13 mouse cellular contexts compared by ENCODE assay signal in genomic region chr9:95208681-95209080, GRCm38 (mm10).
DNase-seq lines count a peak whose midpoint lies in the region.
"Had no signal": no experiment of that assay in that cellular context is flagged by ENCODE, and none has a peak within 500 bp of the region (broad histone marks: within the 10 kb centered on the region; RNA-seq: fewer than 3 reads in every experiment).

No protein-coding gene starts in this region.

- peak; percentile 23 for DNase-seq in cerebellum, adult 11-12 months
- no peak for DNase-seq in cerebellum, postnatal 4 days (ENCODE audit: low spot score in 2 of 2)
- DNase-seq in adrenal gland, postnatal 10 days: peak; percentile 53
- DNase-seq in brain, adult 2 months (ENCODE audit: low read depth, low spot score): peak; percentile 47
- DNase-seq in gastrocnemius, postnatal 10 days: peak; percentile 16
- no peak for DNase-seq in right cerebral cortex, postnatal 36 days (ENCODE audit: low spot score in 2 of 2)
- no peak for DNase-seq in c-Kit-positive CD71-positive TER-119-positive erythroid progenitor cells, embryonic 14.5 days (ENCODE audit: low spot score)
- DNase-seq: kidney, adult 8-10 months; kidney, postnatal 4 days; liver, embryonic 13.5 days; lung, embryonic 14.5 days; lung, postnatal 4 days; right cerebral cortex, postnatal 25 days had no signal

Comparison
In these comparisons a context has a peak if more than half of its experiments do, and no peak if none do; other contexts are left out.
1. DNase-seq: peak in cerebellum, adult 11-12 months (single experiment), adrenal gland, postnatal 10 days (single experiment), brain, adult 2 months (single experiment) and gastrocnemius, postnatal 10 days (single experiment); none in cerebellum, postnatal 4 days (0 of 2), right cerebral cortex, postnatal 36 days (0 of 2) and c-Kit-positive CD71-positive TER-119-positive erythroid progenitor cells, embryonic 14.5 days (single experiment).